Mouse (Mus musculus): ENCODE results near the gene Kcnk15.

DNA sequence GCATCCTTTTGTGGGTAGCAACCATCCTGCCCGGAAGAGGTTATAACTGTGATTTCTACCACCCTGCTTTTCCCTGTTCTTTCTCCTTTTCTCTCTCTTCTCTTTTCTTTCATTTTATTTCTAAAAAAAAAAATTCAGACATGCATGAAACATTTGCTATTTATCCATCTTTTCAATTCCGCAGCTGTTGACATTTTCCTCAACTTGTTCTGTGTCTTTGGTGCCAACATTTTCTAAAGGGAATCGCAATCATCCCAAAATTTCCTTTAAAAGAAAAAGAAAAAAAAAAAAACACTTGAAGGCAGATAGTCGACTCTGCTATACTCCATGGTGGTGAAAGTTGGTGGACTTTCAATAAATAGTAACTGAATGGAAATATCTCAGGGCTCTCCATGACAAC, 44.3 kb upstream of the Kcnk15 start:
- TF ChIP-seq EP300 (IDR thresholded peaks at IDR 0.05; ENCODE audit: low read depth) (no peak), CTCF (IDR thresholded peaks at IDR 0.05; ENCODE audit: low read depth) (no peak)
